Mouse (Mus musculus) megakaryocyte, embryonic 14.5 days (primary cell): ENCODE results near the gene Rsph10b.

Experiments used
- FLI1 ChIP-seq: IDR thresholded peaks from 2 replicates; pipeline ENCODE4 v1.6.1; 2012; ENCODE audit warnings: low read length, inconsistent platforms, mixed read lengths
- GATA1 ChIP-seq: IDR thresholded peaks from 3 replicates; pipeline ENCODE4 v1.6.1; 2012; ENCODE audit warnings: mixed read lengths, low read length, inconsistent platforms, borderline replicate concordance

DNA sequence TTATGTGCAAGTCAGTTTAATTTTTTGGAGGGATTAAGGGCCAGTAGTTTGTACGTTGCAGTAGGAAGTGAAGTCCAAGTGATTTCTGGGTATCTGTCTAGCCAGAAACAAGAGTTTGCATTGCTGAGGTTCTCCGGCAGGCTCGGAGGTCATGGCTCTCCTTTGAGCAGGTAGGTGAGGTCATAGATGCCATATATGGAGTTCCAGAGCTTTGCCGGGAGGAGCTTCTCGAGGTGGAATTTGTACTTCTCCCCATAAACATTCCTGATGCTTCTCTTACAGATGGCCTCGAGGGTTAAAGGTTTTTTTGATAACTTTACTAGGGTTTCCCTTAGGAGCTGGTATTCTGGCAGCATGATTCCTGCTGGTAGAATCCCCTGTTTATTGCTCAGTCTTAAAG, 42.1 kb upstream of the Rsph10b start:
- TF ChIP-seq GATA1 (no peak), FLI1 (no peak)
